Mouse (Mus musculus): ENCODE measurements around the gene Grm4.
A peak's percentile ranks its signal among the peaks of the same experiment; 100 is the strongest.

Grm4 gene

GRCm38 (mm10) chr17:27488173-27488823 lies 32.9 kb downstream of the Grm4 start:
- no peak for DNase-seq

DNA sequence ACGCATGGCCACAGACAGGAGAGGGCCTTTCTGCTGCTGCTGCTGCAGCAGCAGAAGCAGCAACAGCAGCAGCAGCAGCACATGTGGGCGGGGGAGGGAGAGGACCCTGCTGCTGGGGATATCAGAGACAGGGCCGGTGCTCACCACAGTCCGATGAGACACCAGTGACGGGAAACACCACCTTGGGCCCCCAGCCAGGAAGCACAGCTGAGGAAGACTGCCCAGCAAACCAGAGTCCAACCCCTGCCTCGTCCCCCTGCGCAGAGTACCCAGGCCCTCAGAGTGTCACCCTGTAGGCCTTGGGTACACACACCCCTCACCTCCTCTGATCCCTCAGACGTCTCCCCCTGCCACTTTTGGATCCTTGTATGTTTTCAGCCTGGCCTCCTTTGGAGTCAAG lies 35.3 kb downstream of the Grm4 start:
- DNase-seq: no peak

DNA sequence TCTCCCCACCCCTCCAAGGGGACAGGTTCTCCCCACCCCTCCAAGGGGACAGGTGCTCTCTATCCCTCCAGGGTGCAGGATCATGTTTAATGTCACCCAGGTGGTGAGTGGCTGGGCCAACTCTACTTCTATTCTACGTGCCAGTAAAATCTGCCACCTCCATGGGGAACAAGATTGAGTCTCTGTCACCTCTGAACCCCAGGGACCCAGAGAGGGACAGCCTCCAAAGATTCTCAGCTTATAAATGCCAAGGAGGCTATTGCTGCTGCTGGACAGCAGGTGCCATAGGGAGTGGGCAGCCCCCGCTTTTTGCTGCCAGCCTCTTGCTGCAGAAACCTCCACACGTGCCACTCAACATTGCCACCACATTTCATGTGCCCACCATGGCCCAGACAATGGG lies 37.6 kb downstream of the Grm4 start:
- DNase-seq: no peak

GRCm38 (mm10) chr17:27480143-27481103 lies 40.8 kb downstream of the Grm4 start:
- no peak for DNase-seq

DNA sequence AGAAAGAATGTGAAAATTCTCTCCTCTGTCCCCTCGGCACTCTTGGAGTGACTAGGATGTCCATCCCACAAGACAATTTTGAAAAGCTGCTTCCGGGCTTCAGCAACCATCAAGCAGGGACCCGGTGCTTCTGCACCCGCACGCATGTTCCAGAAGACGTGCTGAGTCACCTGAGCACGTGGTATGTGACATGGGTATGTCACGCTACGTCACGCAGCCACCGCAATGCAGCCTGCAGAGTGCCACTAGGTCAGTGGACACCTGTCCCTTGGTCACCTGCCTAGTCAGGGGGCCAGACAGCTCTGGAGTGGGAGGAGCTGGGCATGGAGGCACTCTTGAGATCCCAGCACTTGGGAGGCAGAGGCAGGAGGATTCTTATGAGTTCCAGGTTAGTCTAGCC lies 45.6 kb downstream of the Grm4 start:
- DNase-seq: no peak

DNA sequence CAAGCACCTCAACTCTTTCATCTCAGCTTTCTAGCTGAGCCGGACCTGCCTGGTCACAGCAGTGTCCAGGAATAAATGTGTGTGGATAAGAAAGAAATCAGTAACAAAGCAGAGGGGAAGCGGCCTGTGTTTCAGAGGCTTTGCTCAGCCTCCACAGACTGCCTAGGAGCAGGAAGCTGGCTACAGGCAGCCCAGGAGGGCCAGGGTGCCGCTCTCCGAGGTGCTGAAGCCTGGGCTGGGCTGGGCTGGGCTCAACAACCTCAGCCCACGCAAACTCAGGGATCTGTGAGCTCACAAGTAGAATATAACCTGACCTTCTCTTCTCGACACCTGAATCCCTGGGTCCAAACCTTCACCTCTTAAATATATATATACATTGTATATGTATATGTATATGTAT lies 54.6 kb downstream of the Grm4 start:
- peak; percentile 57 for DNase-seq

- DNase-seq: no peak
Measured at GRCm38 (mm10) chr17:27465924-27466323, 55.3 kb downstream of the Grm4 start.

DNA sequence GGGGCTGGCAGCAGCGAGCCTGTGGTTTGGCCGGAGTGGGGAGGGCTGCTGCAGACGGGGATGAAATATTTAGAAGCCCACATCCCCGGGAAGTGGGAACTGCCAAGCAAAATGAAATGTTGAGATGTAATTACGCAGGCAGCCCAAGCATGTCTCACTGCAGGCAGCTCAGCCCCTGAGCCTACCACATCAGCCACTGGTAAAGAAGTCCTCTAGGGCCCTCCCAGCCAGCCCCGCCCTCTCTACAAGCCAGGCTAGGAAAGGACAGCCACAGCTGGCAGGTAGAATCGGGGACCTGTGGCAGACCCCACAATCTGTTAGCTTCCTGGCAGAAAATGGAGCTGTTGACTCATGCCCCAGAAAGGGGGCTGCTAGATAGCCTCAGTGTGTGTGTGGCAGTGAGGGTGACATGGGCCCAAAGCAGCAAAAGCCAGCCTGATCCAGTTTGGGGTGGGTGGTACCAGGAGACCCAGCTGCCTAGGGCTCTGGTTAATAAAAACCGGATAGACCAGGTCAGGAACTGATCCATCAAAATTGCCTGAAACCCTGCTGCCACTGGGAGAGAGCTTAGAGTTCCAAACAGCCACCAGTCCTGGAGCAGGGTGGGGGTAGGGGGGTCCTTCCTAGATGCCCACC lies 56.8 kb downstream of the Grm4 start:
- DNase-seq: no peak

DNA sequence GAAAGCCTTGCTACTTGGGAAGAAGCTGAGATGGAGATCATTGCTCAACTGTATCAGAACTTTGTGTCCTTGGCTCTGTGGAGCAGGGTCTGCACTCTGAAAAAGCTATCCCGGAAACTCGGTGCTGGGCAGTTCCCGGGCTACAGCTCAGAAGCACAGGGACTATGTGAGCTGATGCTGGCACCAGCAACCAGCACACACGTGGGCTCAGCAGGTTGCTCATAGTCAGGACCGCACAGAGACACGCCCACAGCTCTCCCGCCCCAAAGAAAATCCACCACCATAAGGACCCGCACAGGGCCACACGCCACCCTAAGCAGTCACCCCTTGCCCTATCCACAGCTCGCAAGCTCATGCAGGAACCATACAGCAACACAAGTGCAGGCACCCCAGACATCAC lies 61.2 kb downstream of the Grm4 start:
- DNase-seq: no peak

DNA sequence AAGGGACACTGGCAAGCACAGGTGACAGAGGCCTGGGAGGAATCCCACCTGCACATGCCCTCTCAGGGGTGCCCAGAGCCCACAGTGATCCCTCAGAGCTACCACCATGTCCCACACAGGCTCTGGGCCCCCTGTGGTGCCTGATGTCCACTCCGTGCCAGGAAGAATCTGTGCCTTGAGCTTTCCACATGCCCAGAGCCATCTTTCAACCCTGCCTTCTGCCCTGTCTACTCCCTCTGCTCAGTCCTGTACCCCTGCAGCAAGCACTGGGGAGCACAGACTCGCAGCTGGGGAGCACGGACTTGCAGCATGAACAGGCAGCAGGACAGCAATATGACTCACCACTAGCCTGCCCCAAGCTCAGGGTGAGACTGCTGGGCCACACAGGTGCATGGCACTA lies 62.0 kb downstream of the Grm4 start:
- DNase-seq: no peak

- DNase-seq: no peak
Measured at GRCm38 (mm10) chr17:27457863-27458494, 63.2 kb downstream of the Grm4 start.

GRCm38 (mm10) chr17:27457038-27457577 lies 64.1 kb downstream of the Grm4 start:
- DNase-seq: no peak

GRCm38 (mm10) chr17:27456364-27456763 lies 64.8 kb downstream of the Grm4 start:
- no peak for DNase-seq

DNA sequence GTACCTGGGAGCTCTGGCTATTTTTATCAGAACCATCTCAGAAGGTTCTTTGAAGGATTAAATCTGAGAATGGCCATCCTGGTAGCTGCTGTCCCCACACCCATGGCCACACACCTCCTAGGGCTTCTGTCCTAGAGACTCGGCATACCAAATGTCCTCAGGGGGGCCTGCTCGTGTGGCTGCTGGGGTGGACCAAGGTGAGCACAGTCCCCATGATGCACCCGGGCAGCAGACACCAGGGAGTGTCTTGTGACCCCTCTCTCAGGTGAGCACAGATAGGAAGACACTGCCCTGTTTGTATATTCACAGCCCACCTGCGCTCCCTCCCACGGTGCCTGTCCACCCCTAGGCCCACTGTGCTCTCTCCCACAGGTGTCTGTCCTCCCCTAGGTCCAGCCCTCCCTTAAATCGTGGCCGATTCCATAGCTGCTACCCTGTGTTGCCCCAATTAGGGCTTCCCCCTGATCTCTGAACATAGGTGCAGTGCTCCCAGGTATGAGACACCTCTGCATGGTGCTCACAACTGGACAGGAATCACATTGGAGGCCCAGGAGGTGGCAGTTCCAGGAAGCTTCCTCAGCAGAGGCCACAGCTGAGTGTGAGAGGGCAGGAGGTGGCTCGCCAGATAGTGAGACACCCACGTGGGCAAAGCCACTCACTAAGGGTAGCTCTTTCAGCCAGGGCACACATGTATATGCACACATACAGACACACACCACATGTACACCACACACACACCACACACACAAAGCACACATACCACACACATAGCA lies 66.0 kb downstream of the Grm4 start:
- no peak for DNase-seq

DNA sequence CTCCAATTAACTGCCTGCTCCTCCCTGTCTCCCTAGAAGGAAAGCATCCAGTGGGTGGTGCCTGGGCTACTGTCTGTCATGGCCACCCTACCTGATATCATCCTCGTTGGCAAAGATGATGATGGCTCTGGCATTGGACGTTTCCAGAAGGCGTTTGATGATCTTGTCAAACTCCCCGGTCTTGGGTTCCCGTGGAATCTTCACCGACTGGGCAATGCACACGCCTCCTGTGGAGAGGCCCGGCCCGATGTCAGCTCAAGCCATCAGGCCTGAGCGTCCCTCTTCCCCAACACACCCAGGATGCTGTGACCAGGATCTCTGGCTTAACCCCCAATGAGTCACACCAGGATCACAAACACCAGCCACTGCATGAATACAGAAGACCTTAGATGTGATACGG lies 66.8 kb downstream of the Grm4 start:
- DNase-seq: no peak

GRCm38 (mm10) chr17:27453045-27453444 lies 68.2 kb downstream of the Grm4 start:
- DNase-seq: no peak

DNA sequence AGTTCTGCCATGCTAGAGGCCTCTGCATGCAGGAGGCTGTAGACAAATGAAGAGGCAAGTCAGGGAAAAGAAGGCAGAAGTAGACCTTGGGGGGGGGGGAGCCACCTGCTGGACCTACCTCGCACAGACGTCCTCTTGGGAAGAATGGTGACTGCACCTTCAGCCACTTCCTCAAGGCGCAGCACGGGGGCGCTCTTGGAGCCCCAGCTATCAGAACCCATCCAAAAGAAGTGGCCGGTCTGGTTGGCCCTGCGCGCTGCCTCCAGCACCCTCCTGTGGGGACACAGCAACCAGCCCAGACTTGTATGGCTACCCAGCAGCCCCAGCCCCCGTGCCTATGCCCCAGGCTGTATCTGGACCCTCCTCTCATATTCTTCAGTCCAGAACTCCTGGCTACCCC lies 69.4 kb downstream of the Grm4 start:
- DNase-seq: peak; percentile 24

DNA sequence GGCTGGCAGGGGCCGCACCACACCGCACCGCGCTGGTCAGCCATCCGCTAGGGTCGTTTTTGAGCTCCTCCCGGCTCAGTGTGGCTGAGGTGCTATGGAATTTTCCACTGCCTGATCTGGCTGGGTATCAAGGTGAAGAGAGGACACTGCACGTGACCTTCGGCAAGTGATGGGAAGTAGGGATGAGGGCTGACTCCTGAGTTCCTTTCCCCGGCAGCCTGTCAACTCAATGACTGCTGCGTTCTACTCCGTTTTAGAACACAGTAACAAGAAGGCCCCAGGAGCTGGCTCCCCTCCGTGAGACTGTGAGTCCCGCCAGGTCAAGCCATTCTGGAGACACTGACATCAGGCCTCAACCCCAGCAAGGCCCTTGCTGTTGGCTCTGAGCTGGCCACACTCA lies 70.0 kb downstream of the Grm4 start:
- DNase-seq: no peak

DNA sequence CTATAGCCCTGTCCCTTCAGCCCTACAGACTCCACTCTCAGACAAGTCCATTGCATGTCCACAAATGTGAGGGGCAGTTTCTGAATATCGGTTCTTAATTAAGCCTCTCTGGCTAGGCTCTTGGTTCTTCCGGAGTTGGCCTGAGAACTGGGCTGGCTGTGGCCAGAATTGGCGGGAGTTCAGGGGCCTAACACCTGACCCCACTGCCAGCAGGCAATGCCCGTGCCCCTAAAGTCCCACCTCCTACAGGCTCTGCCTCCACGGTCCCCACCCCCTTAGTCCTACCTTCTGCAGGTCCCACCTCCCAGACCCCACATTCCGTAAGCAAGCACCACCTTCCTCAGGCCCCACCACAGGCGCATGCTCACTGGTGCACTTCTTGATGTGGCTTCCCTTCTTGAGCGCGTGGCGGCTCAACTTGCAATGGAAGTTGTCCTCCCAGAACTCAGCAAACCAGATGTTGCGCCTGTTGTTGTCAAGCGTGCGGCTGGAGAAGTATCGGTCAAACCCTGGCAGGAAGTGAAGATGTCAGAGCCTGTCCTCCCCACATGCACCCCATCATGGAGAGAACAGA lies 71.4 kb downstream of the Grm4 start:
- peak; percentile 72 for DNase-seq

- DNase-seq: no peak
Measured at GRCm38 (mm10) chr17:27448749-27449148, 72.5 kb downstream of the Grm4 start.

- no peak for DNase-seq
Measured at GRCm38 (mm10) chr17:27445364-27446075, 75.7 kb downstream of the Grm4 start.
